Mouse (Mus musculus): ENCODE results near the gene Fam174b.
A peak's percentile ranks its signal among the peaks of the same experiment; 100 is the strongest.

Fam174b gene

DNA sequence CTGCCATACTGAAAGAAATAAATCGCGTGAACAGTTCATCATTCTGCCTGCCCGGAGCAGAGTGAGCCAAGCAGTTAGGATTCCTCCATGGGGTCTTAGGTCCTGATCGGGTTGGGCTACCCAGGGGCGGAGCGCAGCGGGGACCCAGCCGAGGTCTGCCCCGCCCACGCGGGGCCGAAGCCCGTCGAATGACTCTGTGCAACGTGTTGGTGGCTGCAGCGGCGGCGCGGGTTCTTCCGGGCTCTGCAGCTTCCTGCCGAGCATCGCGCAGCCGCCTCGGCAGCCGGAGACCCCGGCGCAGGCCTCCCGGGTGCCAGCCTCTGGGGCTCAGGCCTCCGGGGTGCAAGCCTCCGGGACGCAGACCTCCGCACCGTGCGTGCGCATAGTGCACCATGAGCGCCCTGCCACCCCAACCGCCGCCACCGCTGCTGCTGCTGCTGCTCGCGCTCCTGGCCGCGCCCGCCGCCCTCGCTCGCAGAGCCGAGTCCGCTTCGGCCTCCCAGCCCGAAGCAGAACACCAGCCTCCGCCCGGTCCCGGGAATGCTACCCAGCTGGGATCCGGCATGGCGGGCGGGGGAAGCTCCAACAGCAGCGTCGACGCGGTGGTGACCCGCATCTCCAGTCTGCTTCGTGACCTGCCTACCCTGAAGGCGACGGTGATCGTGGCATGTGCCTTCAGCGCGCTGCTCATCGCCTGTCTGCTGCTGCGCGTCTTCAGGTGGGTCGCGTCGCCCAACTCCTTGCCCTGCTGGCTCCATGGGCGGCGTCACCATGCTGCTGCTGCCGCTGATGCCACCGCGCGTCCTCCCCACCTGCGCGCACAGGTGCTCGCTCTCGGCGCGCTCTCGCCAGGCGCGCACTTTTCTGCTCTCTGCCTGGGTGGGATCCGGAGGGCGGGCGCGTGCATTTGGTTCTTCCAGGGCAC is at the start of gene Fam174b:
Fam174b (plus strand) TSS at position 192 of the 925 bp plus-strand sequence.
- peak in 1 of 2 experiments; percentile 65 for DNase-seq (ENCODE audit: low spot score in 2 of 2)

DNA sequence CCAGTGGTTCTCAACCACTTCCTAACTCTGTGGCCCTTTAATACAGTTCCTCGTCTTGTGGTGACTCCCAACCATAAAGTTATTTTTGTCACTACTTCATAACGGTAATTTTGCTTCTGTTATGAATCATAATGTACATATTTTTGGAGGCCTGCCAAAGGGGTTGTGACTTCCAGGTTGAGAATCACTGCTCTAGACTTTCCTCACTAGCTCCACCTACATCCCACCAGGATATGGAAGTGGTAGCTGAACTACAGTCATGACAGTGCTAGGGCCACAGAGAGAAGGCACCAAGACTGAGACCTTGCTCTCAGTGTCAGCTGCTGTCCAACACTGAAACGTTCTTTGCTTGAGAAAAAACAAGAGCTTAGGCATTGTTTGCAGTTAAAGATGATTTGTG is 43.0 kb upstream of the Fam174b start:
- DNase-seq (ENCODE audit: low spot score in 2 of 2), result no peak

DNA sequence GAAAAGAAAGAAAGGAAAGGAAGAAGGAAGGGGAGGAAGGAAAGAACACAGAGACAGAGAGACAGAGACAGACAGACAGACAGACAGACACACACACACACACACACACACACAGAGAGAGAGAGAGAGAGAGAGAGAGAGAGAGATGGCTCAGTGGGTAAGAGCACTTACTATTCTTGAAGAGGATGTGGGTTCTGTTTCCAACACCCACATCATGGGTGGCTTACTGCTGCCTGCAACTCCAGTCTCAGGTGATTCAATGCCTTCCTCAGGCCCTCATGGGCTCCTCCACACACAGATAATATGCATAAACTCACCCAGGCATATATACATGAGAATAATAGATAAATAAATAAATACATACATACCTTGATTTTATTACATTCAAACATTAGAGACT is 35.8 kb upstream of the Fam174b start:
- DNase-seq (ENCODE audit: low spot score in 2 of 2), result no peak

DNA sequence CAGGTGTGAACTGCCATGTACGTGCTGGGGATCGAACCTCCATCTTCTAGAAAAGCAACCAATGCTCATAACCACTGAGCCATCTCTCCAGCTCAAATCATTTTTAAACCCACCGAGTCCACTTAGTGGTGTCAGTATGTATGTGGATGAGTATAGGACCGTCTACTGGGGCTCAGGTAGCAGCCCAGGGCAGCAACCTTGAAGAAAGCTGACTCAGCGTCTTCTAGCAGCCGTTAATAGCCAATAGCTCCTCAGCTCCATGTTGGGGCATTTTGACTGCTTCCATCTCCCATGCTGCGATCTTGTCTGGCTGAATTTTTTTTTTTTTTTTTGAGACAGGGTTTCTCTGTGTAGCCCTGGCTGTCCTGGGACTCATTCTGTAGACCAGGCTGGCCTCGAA is 26.6 kb upstream of the Fam174b start:
- DNase-seq (ENCODE audit: low spot score in 2 of 2), result no peak

DNA sequence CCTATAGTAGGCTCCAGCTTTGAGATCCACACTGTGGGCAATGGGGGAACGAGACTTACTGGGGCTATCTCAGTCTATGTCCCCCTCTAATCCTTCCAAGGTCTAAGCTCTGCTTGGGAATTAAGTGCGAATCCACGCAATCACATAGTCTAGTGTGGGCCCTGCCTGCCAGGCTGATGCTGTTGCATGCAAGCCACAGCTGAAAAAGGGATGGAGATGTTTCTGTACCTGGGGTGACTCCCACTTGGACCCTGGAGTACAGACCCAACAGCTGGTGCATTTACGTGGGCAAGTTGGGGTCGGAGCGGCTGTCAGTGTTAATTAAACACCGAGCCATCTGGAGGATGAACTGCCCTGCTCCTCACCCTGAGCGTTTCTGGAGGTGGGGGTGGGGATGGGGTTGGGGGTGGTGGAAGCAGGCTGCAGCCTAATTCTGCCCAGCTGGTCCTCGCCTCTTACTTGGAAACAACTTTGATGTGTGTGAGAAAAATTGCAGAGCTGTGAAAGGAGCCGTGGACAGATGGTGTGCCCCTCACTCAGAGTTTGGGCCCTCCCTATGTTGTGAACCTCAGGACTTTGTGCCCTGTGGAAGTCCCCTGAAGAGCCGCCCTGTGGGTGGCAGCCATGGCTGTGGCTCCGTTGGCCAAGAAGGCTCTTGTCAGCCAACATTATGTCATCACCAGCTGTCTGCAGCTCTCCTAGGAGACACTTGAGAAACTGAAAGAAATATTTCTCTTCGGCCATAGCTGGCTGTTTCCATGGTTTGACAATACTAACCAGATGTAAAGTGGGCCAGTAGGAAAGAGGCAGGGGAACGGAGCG is 24.0 kb upstream of the Fam174b start:
- DNase-seq (ENCODE audit: low spot score in 2 of 2), result no peak

DNA sequence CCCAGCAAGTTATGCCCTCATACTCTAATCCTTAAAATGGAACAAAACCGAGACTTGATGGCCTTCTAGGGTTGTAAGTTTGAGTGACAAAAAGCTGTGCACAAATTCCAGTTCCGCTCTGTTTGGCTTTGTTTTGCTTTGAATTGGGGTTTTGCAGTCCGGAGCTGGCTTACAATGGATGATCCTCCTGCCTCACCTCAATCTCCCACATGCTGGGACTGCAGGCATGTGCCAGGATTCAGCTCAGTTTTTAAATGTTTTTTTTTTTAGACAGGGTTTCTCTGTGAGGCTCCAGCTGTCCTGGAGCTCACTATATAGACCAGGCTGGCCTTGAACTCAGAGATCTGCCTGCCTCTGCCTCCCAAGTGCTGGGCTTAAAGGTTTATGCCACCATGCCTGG is 23.3 kb upstream of the Fam174b start:
- DNase-seq (ENCODE audit: low spot score in 2 of 2), result no peak

DNA sequence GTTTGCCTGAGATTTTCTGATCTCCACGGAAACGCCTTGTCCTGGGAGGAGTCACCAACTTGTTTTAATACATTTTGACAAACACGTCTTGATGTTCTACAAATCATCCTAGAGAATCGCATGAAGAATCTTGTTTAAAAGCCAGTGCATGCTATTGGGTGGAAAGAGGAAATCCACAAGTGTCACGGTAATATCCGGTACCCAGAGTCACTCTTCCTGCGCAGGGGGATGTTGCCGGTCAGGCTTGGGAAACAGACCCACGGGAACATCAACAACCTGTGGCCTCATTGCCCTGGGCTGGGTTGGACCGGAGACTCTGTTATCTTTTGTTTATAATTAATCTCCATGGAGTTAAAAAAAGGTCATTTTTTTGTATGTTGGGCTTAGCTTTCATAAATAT is 22.1 kb upstream of the Fam174b start:
- no peak for DNase-seq (ENCODE audit: low spot score in 2 of 2)

DNA sequence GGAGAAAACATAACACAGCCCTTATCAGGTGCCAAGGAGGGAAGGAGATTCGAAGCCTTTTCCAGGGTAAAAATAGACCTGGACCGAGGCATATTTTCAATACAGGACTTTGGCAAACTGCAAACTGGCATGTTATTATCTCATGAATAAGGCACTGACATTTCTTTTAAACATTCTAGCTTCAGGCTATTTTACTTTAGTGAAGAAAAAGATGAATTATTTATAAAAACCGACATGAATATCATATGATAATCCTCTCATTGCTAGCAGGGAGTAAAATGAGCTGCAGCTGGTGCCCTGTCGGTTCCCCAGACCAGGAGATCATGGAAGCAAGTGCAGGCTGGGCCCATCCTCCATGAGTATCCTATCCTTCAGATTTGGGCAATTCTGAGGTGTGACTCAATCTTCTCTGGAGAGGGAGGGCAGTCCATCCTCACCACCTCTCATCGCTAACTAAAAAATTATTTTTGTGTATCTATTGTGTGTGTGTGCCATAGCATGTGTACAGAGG is 21.6 kb upstream of the Fam174b start:
- DNase-seq (ENCODE audit: low spot score in 2 of 2), result no peak

DNA sequence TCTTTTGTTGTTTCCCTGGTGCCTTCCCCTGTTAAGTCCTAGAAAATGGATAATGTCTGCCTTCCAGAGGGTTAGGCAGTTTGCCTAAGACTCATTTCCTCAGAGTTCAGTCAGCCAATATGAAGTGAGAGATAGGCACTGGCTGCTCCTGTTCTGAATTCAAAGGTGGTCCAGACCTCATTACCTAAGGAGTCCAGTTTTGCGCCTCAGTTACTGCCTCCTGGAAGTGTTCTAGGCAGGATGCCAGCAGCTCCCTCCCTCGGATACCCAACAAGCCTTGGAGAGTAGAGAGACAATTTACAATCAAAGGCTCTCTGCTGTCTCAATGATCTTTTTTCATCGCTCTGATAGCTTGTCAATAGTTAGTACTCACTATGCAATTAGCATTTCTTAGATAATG is 19.1 kb upstream of the Fam174b start:
- no peak for DNase-seq (ENCODE audit: low spot score in 2 of 2)

DNA sequence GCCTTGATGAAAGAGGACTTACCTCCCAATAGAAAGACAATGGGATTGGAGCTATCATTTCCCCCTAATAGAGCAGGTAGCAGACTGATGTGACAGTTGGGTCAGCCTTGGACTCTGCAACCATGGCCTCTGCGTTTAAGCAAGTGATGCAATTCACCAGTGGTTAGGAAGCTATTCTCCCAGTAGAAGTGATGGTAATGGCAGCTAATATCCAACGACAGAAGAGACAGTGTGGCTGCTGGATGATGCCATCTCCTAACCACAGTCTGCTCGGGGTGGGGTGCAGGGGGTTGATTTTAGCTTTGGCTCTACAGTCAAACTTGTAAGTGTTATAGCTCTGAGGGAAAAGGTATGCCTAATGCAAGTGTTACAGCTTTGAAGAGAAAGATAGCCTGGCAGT is 18.3 kb upstream of the Fam174b start:
- no peak for DNase-seq (ENCODE audit: low spot score in 2 of 2)

DNA sequence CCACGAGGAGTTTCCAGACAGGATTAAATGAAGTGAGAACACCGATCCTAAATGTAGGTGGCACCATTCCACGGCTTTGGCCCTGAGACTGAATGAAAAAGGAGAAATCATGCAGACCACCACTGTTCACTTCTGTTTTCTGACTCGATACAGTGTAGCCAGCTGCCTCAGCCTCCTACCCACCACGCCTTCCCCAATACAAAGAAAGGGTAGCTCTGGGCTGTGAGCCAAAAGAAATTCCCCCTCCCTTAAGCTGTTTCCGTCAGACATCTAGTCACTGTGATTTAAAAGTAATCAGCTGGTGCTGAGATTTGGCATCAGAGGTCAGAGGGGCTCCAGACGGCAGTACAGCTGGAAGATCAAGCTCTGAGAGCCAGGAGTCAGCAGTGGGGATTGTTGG is 10.2 kb upstream of the Fam174b start:
- no peak for DNase-seq (ENCODE audit: low spot score in 2 of 2)

DNA sequence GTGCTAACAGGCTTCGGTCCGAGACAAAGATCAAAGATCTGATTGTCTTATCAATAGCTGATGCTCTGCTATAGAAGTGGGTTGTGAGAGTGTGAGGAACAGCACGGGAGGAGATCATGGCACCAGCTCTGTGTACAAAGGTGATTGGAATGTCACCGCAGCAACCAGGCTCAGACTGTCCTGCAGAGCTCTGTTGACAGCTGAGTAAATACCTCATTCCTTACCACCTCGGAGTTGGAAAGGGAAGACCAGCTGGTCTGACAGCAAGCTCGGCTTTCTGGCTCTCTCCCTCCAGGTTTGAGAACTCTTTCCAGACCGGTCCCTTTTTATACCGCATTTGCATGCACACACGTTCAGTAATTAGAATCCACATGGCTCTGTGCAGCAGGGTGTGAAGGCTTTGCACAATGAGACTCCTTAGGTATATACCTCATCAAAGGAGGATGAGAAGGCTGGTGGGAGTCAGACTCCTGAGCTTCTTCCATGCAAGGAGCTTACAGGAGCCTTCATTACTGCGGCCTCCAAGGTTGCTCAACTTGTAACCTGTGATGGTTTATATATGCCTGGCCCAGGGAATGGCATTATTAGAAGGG is 9.6 kb upstream of the Fam174b start:
- DNase-seq (ENCODE audit: low spot score in 2 of 2), result no peak

DNA sequence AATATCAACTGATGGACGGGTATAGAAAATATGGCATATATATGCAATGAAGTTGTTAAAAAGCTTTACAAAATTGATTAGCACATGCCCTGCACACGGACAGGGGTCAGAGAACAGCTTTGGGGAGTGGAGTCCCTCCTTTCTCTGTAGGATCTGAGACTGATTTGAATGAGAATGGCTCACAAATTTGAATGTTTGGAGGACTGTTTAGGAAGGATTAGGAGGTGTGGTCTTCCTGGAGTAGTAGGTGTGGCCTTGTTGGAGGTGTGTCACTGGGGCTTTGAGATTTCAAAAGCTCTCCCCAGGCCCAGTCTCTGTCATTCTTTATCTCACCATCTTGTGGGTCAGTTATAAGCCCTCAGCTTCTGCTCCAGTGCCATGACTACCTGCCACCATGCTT is 4.1 kb upstream of the Fam174b start:
- no peak for DNase-seq (ENCODE audit: low spot score in 2 of 2)

DNA sequence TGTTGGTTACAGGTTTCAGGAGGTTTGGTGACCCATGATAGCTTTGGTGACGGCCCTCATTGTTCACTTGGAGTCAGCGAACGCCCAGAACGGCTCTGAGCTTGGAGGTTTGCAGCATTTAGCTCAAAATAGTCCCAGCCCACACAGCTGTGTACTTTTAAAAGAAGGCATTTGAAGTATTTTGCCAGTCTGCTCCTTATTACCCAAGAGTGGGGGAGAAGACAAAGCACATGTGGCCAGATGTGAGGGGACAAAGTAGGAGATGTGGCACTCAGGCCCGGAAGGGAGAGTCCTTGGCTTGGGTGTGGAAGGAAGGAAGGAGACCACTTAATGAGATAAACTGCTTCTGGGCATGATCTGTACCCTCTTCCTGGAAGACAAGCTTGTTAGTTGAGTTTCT is 1.3 kb downstream of the Fam174b start:
- DNase-seq (ENCODE audit: low spot score in 2 of 2), result no peak

DNA sequence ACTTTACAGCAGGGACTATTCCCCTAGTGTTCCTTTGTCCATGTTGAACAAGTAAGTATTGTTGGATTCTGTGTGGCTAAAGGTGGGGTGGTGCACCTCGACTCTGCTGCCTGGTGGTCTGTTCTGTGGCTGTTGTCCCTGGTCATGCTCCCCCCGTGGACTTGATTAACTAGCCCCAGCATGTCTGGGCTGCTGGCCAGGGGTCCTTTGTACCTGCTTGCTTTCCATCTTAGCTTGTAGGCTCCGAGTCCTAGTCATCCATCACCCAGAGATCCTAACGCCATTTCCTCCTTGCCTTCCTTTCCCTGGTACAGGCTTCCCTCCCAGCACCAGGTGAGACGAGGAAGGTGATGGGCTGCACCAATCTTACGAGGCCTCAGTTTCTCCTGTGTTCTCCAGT is 1.7 kb downstream of the Fam174b start:
- DNase-seq (ENCODE audit: low spot score in 2 of 2), result no peak

DNA sequence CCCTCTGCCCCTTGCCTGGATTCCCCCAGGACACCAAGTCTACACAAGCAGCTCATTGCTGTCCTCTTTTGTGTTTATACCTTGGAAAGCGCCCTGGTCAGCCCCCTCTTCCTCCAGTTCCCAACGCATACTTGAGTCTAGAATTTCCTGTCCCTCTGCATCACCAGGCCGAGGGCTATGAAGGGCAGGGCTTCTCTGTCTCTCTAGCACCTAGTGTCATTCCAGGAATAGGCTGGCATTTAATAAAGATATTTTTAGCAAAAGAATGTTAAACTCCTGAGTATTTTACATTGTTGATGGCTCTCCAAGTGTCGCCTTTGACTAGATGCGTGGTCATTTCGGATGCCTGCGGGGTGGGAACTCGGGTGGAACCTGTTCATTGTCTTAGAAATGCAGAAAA is 3.0 kb downstream of the Fam174b start:
- no peak for DNase-seq (ENCODE audit: low spot score in 2 of 2)

DNA sequence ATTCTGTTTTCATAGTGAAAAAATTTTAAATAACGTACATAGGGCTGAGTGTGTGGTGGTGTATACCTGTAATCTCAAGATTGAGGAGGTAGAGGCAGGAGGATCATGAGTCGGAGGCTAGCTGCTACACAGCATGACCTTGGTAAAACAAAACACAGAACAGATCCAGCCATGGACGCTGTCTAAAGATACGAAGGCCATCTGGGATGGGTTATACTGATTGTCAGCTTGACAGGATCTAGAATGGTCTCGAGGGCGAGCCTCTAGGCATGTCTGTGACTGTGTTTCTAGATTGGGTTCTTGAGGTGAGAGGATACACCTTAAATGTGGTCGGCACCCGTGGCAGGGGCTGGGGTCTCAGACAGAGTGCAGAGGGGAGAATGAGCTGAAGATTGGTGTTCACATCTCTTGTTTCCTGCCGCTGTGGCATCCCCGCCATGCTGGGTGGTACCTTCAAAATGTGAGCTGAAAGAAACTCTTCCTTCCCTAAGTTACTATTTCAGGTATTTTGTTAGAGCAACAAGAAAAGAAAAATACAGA is 3.8 kb downstream of the Fam174b start:
- no peak for DNase-seq (ENCODE audit: low spot score in 2 of 2)

DNA sequence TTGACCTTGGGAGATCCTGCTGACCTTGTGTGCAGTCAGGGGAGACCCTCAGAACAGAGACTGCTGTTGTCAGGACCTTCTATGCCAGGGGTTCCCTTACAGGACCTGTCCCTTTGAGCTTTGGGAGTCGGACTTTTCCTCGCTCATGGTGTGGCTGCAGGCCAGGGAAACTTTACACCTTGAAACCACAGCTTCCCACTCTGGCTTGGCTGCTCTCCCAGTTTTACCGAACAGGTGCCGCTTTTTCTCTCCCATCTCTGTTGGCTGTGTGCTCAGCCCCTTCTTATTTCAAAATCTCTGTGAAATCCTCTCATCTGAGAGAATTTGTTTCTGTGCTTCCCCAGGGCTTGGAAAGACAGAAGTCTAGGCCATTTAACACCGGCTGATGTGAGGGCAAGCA is 5.8 kb downstream of the Fam174b start:
- DNase-seq (ENCODE audit: low spot score in 2 of 2), result no peak

DNA sequence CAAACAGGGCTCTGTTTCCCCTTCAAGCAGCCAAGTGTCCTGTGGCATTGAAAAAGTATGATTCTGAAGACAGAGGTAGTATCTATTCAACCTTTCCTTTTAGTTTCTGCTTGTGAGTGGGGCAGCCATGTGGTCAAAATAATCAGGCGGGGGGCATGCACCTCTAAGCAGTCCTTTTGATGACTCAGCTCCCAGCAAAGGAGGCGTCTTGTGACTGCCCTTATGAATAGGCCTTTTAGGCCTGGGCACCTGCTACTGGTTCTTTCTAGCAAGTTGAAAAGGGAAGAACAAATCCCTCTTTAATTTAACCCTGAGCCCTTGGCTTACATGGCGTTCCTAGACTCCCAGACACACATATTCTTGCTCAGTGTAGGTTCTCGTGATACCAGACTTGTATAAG is 6.7 kb downstream of the Fam174b start:
- DNase-seq (ENCODE audit: low spot score in 2 of 2), result no peak

DNA sequence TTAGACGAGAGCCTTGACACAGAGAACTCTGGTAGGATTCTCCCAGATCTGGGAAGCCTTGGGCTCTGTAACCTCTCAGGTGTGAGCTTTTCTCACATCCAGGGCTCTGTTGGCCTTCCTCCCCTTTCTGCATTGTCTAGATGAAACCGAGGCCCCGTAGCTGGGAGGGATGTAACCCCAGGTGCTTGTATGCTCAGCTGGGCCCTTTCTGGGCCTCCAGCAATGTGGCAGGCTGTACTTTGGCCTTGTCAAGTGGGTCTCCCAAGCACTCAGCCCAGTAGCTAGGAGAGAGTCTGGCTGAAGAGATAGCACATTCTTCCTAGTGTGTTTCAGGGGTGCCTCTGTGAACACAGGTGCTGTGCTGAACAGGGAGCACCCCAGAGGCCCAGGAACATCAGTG is 7.4 kb downstream of the Fam174b start:
- no peak for DNase-seq (ENCODE audit: low spot score in 2 of 2)

DNA sequence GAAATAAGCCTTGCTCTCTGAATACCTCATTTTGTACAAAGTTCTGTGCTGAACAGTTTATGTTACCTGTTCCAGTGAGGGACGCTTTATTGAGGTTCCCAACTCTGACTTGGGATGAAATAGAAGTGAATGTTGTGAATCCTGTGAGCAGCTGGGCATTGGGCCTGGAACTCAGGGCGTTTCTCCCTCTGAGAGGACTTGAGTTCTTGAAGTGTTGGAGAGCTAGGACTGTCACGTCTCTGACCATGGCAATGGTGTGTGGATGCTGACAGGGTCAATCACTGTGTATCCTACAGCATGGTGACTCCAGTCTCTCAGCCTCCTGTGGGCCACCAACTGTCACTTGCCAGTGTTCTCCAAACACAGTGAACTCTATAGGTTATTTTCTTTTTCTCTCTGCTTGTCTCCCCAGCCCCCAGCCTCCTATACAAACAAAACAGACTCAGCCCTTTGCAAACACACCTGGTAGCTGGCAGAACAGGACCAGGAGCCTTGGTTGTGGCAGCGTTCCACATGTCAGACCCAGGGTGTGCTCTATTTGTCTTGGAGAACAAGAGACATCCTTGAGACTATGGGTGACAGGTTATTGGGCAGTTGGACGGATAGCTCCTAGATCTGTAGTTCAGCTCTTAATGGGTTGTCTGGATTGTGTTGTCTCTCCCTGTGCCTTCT is 8.5 kb downstream of the Fam174b start:
- no peak for DNase-seq (ENCODE audit: low spot score in 2 of 2)

DNA sequence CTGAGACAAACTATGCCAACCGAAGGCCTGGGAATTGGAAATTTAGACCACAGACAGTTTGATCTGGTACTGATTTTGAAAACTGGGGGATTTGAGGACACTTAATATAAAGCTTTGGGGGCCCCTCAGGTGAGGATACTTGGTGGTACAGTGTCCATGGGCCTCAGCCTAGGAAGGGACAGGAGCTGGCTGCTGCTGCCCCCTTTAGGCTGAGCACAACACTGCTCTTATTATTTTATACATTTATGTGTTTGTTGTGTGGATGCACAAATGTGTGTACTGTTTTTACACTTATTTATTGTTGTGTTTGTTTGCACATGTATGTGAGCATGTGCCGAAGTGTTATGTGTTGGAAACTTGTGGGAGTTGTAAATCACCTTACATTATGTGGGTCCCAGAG is 9.2 kb downstream of the Fam174b start:
- DNase-seq (ENCODE audit: low spot score in 2 of 2), result no peak
